Mouse (Mus musculus) megakaryocyte, embryonic 14.5 days (primary cell): Measurements from ENCODE around the gene Gm49416.

Experiments
- FLI1 ChIP-seq: IDR thresholded peaks from 2 replicates; pipeline ENCODE4 v1.6.1; 2012; ENCODE audit warnings: low read length, inconsistent platforms, mixed read lengths
- GATA1 ChIP-seq: IDR thresholded peaks from 3 replicates; pipeline ENCODE4 v1.6.1; 2012; ENCODE audit warnings: mixed read lengths, low read length, inconsistent platforms, borderline replicate concordance

DNA sequence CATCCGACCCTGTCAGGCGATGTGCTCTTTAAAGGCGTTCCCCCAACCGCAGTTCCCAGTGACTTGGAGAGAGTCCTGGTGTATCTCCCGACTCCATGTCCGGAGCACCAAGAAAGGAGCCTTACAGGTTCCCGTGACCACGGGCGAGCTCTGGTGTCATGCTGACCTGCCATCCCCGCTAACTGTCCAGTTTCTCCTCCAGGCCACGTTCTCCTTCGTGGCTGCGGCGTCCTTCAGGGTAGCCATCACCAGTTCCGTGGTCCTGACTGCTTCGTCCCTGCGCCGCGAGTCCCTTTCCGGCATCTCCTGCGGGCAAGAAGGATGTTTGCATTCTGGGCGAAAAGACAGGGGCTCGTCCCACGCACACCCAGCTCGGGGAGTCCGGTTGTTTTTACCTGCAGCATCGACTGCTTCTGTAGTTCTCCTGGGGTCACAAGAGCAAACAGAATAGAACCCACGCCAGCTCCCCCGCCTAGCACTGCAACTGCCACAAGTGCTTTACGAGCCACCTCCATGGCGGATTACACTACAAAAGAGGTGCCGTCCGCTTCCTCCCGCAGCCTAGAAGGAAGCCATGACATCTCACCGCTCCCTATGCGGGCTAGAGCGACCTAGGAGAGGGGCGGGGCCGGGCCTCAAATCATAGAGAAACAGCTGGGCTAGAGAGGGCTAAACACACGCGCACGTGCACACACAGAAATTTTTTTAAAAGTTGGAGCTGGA is 8.3 kb upstream of the Gm49416 start, which contains the start of gene Uqcc3:
- TF ChIP-seq GATA1 (no peak), FLI1 (no peak)
